Mouse (Mus musculus) cerebellum, adult 2 months (tissue): ENCODE measurements at regions not wholly inside any gene's neighbourhood (a gene's known extent, or its start where the extent isn't known, plus 50 kb on each side); places are given as distances from the start of the nearest gene placed in this dataset.

Experiments
- CTCF ChIP-seq: fragments of 200-500 bp; IDR thresholded peaks from 2 replicates; pipeline ENCODE4 v1.5.1; 2011; ENCODE audit warnings: low read depth, mild to moderate bottlenecking, control low read depth, low read length, moderate library complexity, borderline replicate concordance; ENCODE audit not compliant: insufficient read depth
- POLR2A ChIP-seq: fragments of 200-500 bp; IDR thresholded peaks from 2 replicates; pipeline ENCODE4 v1.6.1; 2011; ENCODE audit warnings: low read length, control low read depth, borderline replicate concordance; ENCODE audit not compliant: insufficient read depth

- TF ChIP-seq POLR2A = no peak
- TF ChIP-seq CTCF = no peak
Measured at GRCm38 (mm10) chr12:33605393-33605792, 176.0 kb downstream of the Twistnb start.
